Mouse (Mus musculus) forebrain, embryonic 10.5 days (tissue): ENCODE data around the gene Tas2r143. TPM values are rescaled to one million over a fixed set of nuclear protein-coding genes. Genes with fewer than 3 reads are reported as not detected.

Source experiments
- DNase-seq: peaks from one replicate; pipeline ENCODE4 v3.0.0-alpha.2; 2017; ENCODE audit warnings: low spot score; ENCODE audit errors: extremely low spot score
- H3K27ac ChIP-seq: fragments of 300-500 bp; sonication (generic); 2 replicates; pipeline ENCODE4 v1.5.1; 2016; ENCODE audit warnings: mild to moderate bottlenecking
- H3K27me3 ChIP-seq: fragments of 300-500 bp; sonication (generic); 2 replicates; pipeline ENCODE4 v1.6.1; 2016; ENCODE audit warnings: mild to moderate bottlenecking; ENCODE audit not compliant: poor library complexity, severe bottlenecking
- H3K36me3 ChIP-seq: fragments of 300-500 bp; sonication (generic); replicated peaks from 2 replicates; pipeline ENCODE4 v1.6.1; 2016; ENCODE audit warnings: mild to moderate bottlenecking, moderate library complexity
- H3K4me1 ChIP-seq: fragments of 300-500 bp; sonication (generic); 2 replicates; pipeline ENCODE4 v1.6.1; 2016
- H3K4me3 ChIP-seq: fragments of 300-500 bp; sonication (generic); 2 replicates; pipeline ENCODE4 v1.5.1; 2016; ENCODE audit warnings: mild to moderate bottlenecking, moderate library complexity
- H3K9me3 ChIP-seq: fragments of 300-500 bp; sonication (generic); 2 replicates; pipeline ENCODE4 v1.6.1; 2016; ENCODE audit warnings: mild to moderate bottlenecking, moderate library complexity
- WGBS: fragments of 180-500 bp; shearing (Covaris S2); methylation state at CpG from one replicate; pipeline ENCODE4 v1.1.7; 2016; 5-methylcytosine and 5-hydroxymethylcytosine counted together
- polyA plus RNA-seq: library from polyadenylated mRNA; unstranded; fragments of >200 nt; fragmentation: Nextera tagmentation; extraction: Ambion mirVana; gene quantifications from 2 replicates; pipeline ENCODE4 v1.2.1, GENCODE M21; 2016

The Tas2r143 gene
- polyA plus RNA-seq, 1 experiment from 2014 or later = not detected

- Histone ChIP-seq H3K9me3 (no peaks in the 10 kb centered on the region), H3K27ac (no peak within 1 kb of the TSS), H3K36me3 (no peaks in the 10 kb centered on the region), H3K27me3 (no peaks in the 10 kb centered on the region), H3K4me1 (no peaks in the 10 kb centered on the region), H3K4me3 (no peak within 1 kb of the TSS)
- no peak for DNase-seq
- 92% methylated on average over 6 of the region's 6 CpGs for whole genome bisulfite sequencing
Measured at GRCm38 (mm10) chr6:42434446-42434845, 34.4 kb downstream of the Tas2r143 start, which contains the start of gene Tas2r126. Gene Tas2r126 (plus strand): TSS chr6:42434535.

GRCm38 (mm10) chr6:42435490-42435889 lies 35.5 kb downstream of the Tas2r143 start:
- no peaks in the 10 kb centered on the region for H3K36me3 ChIP-seq
- WGBS = 82% methylated on average over 2 of the region's 2 CpGs
- no peaks in the 10 kb centered on the region for H3K9me3 ChIP-seq
- H3K4me3 ChIP-seq = no peak overlapping the region
- H3K4me1 ChIP-seq = no peaks in the 10 kb centered on the region
- H3K27me3 ChIP-seq = no peaks in the 10 kb centered on the region
- no peak for DNase-seq
- H3K27ac ChIP-seq = no peak overlapping the region

- WGBS = 79% methylated on average over 2 of the region's 2 CpGs
- no peaks in the 10 kb centered on the region for H3K4me1 ChIP-seq
- no peak for DNase-seq
- no peak overlapping the region for H3K4me3 ChIP-seq
- H3K27me3 ChIP-seq = no peaks in the 10 kb centered on the region
- no peak overlapping the region for H3K27ac ChIP-seq
- H3K9me3 ChIP-seq = no peaks in the 10 kb centered on the region
- H3K36me3 ChIP-seq = no peaks in the 10 kb centered on the region
Measured at GRCm38 (mm10) chr6:42441395-42441794, 41.4 kb downstream of the Tas2r143 start.

GRCm38 (mm10) chr6:42444491-42444890 lies 44.5 kb downstream of the Tas2r143 start:
- 89% methylated on average over 2 of the region's 2 CpGs for WGBS
- no peak for DNase-seq
- Histone ChIP-seq H3K27me3 (no peaks in the 10 kb centered on the region), H3K4me1 (no peaks in the 10 kb centered on the region), H3K9me3 (no peaks in the 10 kb centered on the region), H3K36me3 (no peaks in the 10 kb centered on the region), H3K4me3 (no peak overlapping the region), H3K27ac (no peak overlapping the region)

GRCm38 (mm10) chr6:42447381-42447780 lies 47.3 kb downstream of the Tas2r143 start:
- no peak for DNase-seq
- WGBS = 80% methylated on average over 2 of the region's 2 CpGs
- H3K36me3 ChIP-seq = no peaks in the 10 kb centered on the region
- no peak overlapping the region for H3K27ac ChIP-seq
- no peaks in the 10 kb centered on the region for H3K27me3 ChIP-seq
- H3K9me3 ChIP-seq = no peaks in the 10 kb centered on the region
- no peaks in the 10 kb centered on the region for H3K4me1 ChIP-seq
- no peak overlapping the region for H3K4me3 ChIP-seq

Other genes starting within 250 kb of the Tas2r143 start
- gene Tas2r144, start 184.9 kb upstream of the Tas2r143 start, polyA plus RNA-seq = not detected in 2 replicates
- gene Gstk1, start 154.3 kb upstream of the Tas2r143 start, polyA plus RNA-seq = 18.3 and 18.5 TPM in 2 replicates
- gene Tmem139, start 138.3 kb upstream of the Tas2r143 start, polyA plus RNA-seq = 0.36 and 0.41 TPM in 2 replicates
- 80.3 and 83.9 TPM in 2 replicates for gene Casp2, start 135.3 kb upstream of the Tas2r143 start, polyA plus RNA-seq
- 1.2 and 1.5 TPM in 2 replicates for gene Clcn1, start 113.6 kb upstream of the Tas2r143 start, polyA plus RNA-seq
- 1.5 and 1.6 TPM in 2 replicates for gene Fam131b, start 75.6 kb upstream of the Tas2r143 start, polyA plus RNA-seq
- 79.3 and 80.8 TPM in 2 replicates for gene Zyx, start 50.6 kb upstream of the Tas2r143 start, polyA plus RNA-seq
- 1.8 and 2.0 TPM in 2 replicates for gene Epha1, start 27.0 kb upstream of the Tas2r143 start, polyA plus RNA-seq
- not detected in 2 replicates for gene Tas2r135, start 5.2 kb downstream of the Tas2r143 start, polyA plus RNA-seq
- gene Tas2r126, start 34.3 kb downstream of the Tas2r143 start, polyA plus RNA-seq = not detected in 2 replicates
- not detected in 2 replicates for gene Olfr458, start 65.0 kb downstream of the Tas2r143 start, polyA plus RNA-seq
- not detected in 2 replicates for gene Olfr457, start 76.1 kb downstream of the Tas2r143 start, polyA plus RNA-seq
- gene Olfr456, start 87.0 kb downstream of the Tas2r143 start, polyA plus RNA-seq = not detected in 2 replicates
- not detected in 2 replicates for gene Olfr455, start 147.3 kb downstream of the Tas2r143 start, polyA plus RNA-seq
- gene Tcaf3, start 197.5 kb downstream of the Tas2r143 start, polyA plus RNA-seq = not detected in 2 replicates
- gene Tcaf2, start 245.0 kb downstream of the Tas2r143 start, polyA plus RNA-seq = 4.4 and 5.0 TPM in 2 replicates